Mouse (Mus musculus): ENCODE results near the gene Auts2. TPM values are rescaled to one million over a fixed set of nuclear protein-coding genes. Genes with fewer than 3 reads are reported as not detected.
A peak's percentile ranks its signal among the peaks of the same experiment; 100 is the strongest.

Gene Auts2
- polyA plus RNA-seq, 1 experiment from 2014 or later = 70.9 TPM

- WGBS = 33% methylated on average over 20 of the region's 20 CpGs
- no peaks in the 10 kb centered on the region for H3K27me3 ChIP-seq (replicated peaks)
- peaks cover 40% of the 10 kb centered on the region for H3K4me1 ChIP-seq
- peak overlapping the region; percentile 11 for H3K4me2 ChIP-seq
- H3K9ac ChIP-seq = no peak overlapping the region
- H3K27ac ChIP-seq = peak overlapping the region; percentile 13; the same call in 1 of the 2 replicates
- peak; percentile 53 for ATAC-seq (replicated peaks)
- H3K9me3 ChIP-seq = no peaks in the 10 kb centered on the region
- H3K4me3 ChIP-seq = no peak overlapping the region
- H3K36me3 ChIP-seq (replicated peaks) = no peaks in the 10 kb centered on the region
These were observed 691.3 kb downstream of the Auts2 start for GRCm38 (mm10) chr5:131851597-131852453.

GRCm38 (mm10) chr5:131850632-131851335 is 692.4 kb downstream of the Auts2 start:
- Histone ChIP-seq H3K9ac (no peak overlapping the region), H3K4me3 (no peak overlapping the region), H3K4me1 (peaks cover 33% of the 10 kb centered on the region), H3K36me3 (replicated peaks) (no peaks in the 10 kb centered on the region), H3K27ac (no peak overlapping the region), H3K4me2 (no peak overlapping the region), H3K27me3 (replicated peaks) (no peaks in the 10 kb centered on the region), H3K9me3 (no peaks in the 10 kb centered on the region)
- no peak for ATAC-seq (replicated peaks)
- 62% methylated on average over 8 of the region's 8 CpGs for WGBS

- WGBS = 63% methylated on average over 3 of the region's 3 CpGs
- Histone ChIP-seq H3K27ac (no peak overlapping the region), H3K4me3 (no peak overlapping the region), H3K4me1 (peaks cover 28% of the 10 kb centered on the region), H3K4me2 (no peak overlapping the region), H3K36me3 (replicated peaks) (no peaks in the 10 kb centered on the region), H3K27me3 (replicated peaks) (no peaks in the 10 kb centered on the region), H3K9me3 (no peaks in the 10 kb centered on the region), H3K9ac (no peak overlapping the region)
- ATAC-seq (replicated peaks) = no peak
These were observed 693.5 kb downstream of the Auts2 start for GRCm38 (mm10) chr5:131849644-131850043.

- no peak overlapping the region for H3K4me2 ChIP-seq
- H3K36me3 ChIP-seq (replicated peaks) = no peaks in the 10 kb centered on the region
- H3K27me3 ChIP-seq (replicated peaks) = no peaks in the 10 kb centered on the region
- H3K9ac ChIP-seq = no peak overlapping the region
- peaks cover 15% of the 10 kb centered on the region for H3K4me1 ChIP-seq
- H3K4me3 ChIP-seq = no peak overlapping the region
- H3K9me3 ChIP-seq = no peaks in the 10 kb centered on the region
- 0 out of 2 replicates have a peak overlapping the region, but pooled peaks have one; percentile 3 for H3K27ac ChIP-seq
- ATAC-seq (replicated peaks) = no peak
- 40% methylated on average over 9 of the region's 9 CpGs for WGBS
These were observed 698.7 kb downstream of the Auts2 start for GRCm38 (mm10) chr5:131844519-131844800.

- H3K27ac ChIP-seq = no peak overlapping the region
These were observed 699.2 kb downstream of the Auts2 start for GRCm38 (mm10) chr5:131843766-131844518.

GRCm38 (mm10) chr5:131839657-131840315 is 703.4 kb downstream of the Auts2 start:
- Histone ChIP-seq H3K4me1 (peaks cover 14% of the 10 kb centered on the region), H3K4me3 (no peak overlapping the region), H3K4me2 (no peak overlapping the region), H3K27me3 (replicated peaks) (no peaks in the 10 kb centered on the region), H3K9me3 (no peaks in the 10 kb centered on the region), H3K36me3 (replicated peaks) (no peaks in the 10 kb centered on the region), H3K27ac (no peak overlapping the region), H3K9ac (no peak overlapping the region)
- WGBS = 74% methylated on average over 14 of the region's 14 CpGs
- no peak for ATAC-seq (replicated peaks)

More at GRCm38 (mm10) chr5:131843766-131844518, 699.2 kb downstream of the Auts2 start:
- 41% methylated on average over 9 of the region's 9 CpGs for WGBS
- no peaks in the 10 kb centered on the region for H3K9me3 ChIP-seq
- no peak overlapping the region for H3K4me2 ChIP-seq
- H3K27me3 ChIP-seq (replicated peaks) = no peaks in the 10 kb centered on the region
- H3K4me1 ChIP-seq = peaks cover 14% of the 10 kb centered on the region
- ATAC-seq (replicated peaks) = no peak
- H3K9ac ChIP-seq = no peak overlapping the region
- no peaks in the 10 kb centered on the region for H3K36me3 ChIP-seq (replicated peaks)
- H3K4me3 ChIP-seq = no peak overlapping the region

- no peak for ATAC-seq (replicated peaks)
- WGBS = 83% methylated on average over 10 of the region's 10 CpGs
- Histone ChIP-seq H3K36me3 (replicated peaks) (no peaks in the 10 kb centered on the region), H3K4me1 (peaks cover 10% of the 10 kb centered on the region), H3K9ac (no peak overlapping the region), H3K27ac (no peak overlapping the region), H3K4me3 (no peak overlapping the region), H3K9me3 (no peaks in the 10 kb centered on the region), H3K27me3 (replicated peaks) (no peaks in the 10 kb centered on the region), H3K4me2 (no peak overlapping the region)
These were observed 704.1 kb downstream of the Auts2 start for GRCm38 (mm10) chr5:131839023-131839422.

- H3K9me3 ChIP-seq = no peaks in the 10 kb centered on the region
- H3K36me3 ChIP-seq (replicated peaks) = no peaks in the 10 kb centered on the region
- no peak overlapping the region for H3K27ac ChIP-seq
- H3K27me3 ChIP-seq (replicated peaks) = no peaks in the 10 kb centered on the region
- no peak overlapping the region for H3K9ac ChIP-seq
- peaks cover 14% of the 10 kb centered on the region for H3K4me1 ChIP-seq
- 55% methylated on average over 6 of the region's 6 CpGs for WGBS
- no peak for ATAC-seq (replicated peaks)
- no peak overlapping the region for H3K4me3 ChIP-seq
- no peak overlapping the region for H3K4me2 ChIP-seq
These were observed 705.1 kb downstream of the Auts2 start for GRCm38 (mm10) chr5:131838064-131838463.

GRCm38 (mm10) chr5:131836014-131836735 is 707.0 kb downstream of the Auts2 start:
- no peak overlapping the region for H3K4me3 ChIP-seq
- no peak overlapping the region for H3K4me2 ChIP-seq
- no peak overlapping the region for H3K9ac ChIP-seq
- H3K36me3 ChIP-seq (replicated peaks) = no peaks in the 10 kb centered on the region
- H3K27me3 ChIP-seq (replicated peaks) = no peaks in the 10 kb centered on the region
- 71% methylated on average over 6 of the region's 6 CpGs for WGBS
- no peak for ATAC-seq (replicated peaks)
- no peak overlapping the region for H3K27ac ChIP-seq
- peaks cover 19% of the 10 kb centered on the region for H3K4me1 ChIP-seq
- no peaks in the 10 kb centered on the region for H3K9me3 ChIP-seq

GRCm38 (mm10) chr5:131832891-131833876 is 710.0 kb downstream of the Auts2 start:
- H3K4me3 ChIP-seq = no peak overlapping the region
- no peaks in the 10 kb centered on the region for H3K9me3 ChIP-seq
- no peak overlapping the region for H3K4me2 ChIP-seq
- WGBS = 23% methylated on average over 19 of the region's 19 CpGs
- H3K4me1 ChIP-seq = peaks cover 18% of the 10 kb centered on the region
- H3K36me3 ChIP-seq (replicated peaks) = no peaks in the 10 kb centered on the region
- no peak overlapping the region for H3K9ac ChIP-seq
- no peaks in the 10 kb centered on the region for H3K27me3 ChIP-seq (replicated peaks)
- ATAC-seq (replicated peaks) = peak; percentile 63
- peak overlapping the region; percentile 53 for H3K27ac ChIP-seq
